Mouse (Mus musculus) kidney, postnatal 14 days (tissue): Measurements from ENCODE around the gene Gm20388.
"Not testable (repeated sequence)": the region's sequence is repeated elsewhere in the genome, so short reads cannot be mapped to it uniquely, and the experiment has no call there.

ENCODE experiments used
- DNase-seq: peaks from one replicate; pipeline ENCODE4 v3.0.0; 2022; ENCODE audit warnings: mixed read lengths

The Gm20388 gene

DNA sequence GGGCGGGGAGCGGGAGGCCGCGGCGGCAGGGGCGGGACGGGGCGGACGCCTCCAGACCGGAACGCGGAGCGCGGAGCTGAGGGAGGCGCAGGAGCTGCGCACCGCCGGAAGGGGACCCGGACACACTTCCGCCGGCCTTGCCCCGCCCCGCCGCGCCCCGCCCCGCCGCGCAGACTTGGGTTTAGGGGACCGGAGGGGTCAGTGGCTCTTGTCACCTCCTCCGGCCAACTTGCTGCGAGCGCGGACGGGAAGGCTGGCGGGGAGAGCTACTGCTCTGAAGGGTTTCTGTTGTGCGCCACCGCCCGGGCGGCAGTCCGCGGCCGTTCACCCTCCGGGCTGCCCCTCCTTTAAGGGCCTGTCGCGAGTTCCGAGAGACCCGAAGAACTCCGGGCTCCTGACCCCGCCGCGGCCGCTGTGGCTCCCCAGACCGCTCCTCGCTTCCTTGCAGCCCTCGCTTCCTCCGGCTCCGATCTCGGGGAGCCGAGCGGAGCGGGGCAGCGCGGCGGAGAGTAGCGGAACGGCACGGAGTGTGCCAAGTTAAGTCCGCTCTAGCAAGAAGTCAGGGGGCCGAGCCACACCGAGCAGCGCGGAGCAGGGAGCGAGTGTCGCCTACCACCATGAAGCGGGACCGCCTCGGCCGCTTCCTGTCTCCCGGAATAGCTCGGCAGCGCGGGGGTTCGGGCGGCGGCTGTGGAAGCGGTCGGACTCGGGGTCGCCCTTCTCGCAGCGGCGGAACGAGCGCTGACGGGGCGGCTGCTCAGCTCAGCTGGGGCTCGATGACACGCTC lies 3343.7 kb downstream of the Gm20388 start, which contains the start of the genes Zfp276 and Vps9d1:
TSS of gene Zfp276 (plus strand) at position 97 of the 787 bp plus-strand sequence.
TSS of gene Vps9d1 (minus strand) at position 250 of the 787 bp plus-strand sequence.
- DNase-seq: peak; percentile 92

DNA sequence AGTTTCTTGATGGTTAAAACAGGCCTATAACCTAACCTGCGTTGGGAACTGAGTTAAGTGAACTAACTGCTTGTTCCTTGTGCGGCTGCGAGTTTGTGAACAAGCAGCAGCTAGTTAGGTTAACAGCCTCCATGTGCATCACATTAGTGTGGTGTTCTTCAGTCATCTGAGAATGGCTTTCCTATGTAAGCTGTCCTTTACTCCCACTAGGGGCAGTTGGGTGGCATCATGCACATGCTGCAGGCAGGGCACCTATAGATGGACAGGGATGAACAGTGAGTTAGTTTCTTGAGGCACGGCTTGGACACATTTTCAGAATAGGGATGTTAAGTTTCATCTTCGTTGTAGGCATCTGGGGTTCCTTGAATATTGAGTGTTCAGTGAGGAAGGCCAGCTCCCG lies 3344.5 kb downstream of the Gm20388 start:
- no peak for DNase-seq

GRCm38 (mm10) chr8:123257114-123257513 lies 3346.5 kb downstream of the Gm20388 start:
- DNase-seq: no peak

- not testable (repeated sequence) for DNase-seq
Measured at GRCm38 (mm10) chr8:123257593-123257992, 3347.0 kb downstream of the Gm20388 start.

DNA sequence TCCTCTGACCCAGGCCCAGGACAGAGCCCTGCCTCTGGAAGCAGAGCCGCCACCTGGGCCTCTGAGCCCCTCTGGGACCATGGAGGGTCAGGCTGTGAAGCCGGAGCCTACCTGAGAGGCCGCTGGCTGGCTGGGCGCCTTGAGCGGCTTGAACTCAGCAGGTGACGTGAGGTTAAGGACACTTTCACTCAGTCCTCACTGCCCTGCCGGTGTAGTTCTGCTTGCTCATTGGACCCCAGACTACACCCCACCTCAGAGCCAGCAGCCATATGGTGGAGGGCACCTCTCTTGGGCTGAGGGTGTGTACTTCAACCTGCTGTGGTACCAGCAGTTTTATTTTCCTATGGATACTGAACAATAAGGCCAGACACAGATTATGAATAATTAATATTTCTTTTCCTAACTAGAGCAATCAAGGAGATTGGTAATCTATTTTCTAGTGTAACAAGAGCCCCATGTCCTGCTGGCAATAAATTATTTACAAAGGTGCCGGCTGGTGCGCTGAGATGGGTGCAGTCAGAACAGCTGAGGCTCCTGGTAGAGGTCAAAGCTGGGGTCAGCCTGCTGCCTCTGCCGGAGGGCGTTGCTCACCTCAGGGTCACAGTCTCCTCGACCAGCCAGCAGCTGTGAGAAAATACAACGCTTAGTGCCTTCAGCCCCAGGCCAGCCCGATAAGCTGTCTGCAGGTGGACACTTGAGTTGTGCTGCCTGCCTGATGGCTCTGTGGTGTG lies 3357.4 kb downstream of the Gm20388 start:
- DNase-seq: peak; percentile 32

DNA sequence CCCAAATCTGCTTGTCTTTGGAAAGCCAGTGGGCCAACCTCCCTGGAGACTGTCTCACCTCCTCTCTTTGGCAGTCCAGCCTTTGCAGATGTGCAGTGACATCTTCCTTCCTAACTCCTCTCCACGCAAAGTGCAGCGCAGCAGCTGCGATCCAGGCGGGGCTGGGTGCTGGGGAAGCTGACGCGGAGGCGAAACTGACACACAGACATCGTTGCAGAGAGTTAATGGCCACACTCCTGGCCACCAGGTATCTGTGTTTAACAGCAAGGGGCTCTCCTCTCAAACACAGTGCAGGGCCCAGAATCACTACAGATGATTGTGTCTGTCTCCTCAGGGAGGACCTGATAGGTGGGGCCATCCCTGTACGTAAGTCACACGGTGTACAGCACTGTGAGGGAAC lies 3360.5 kb downstream of the Gm20388 start:
- DNase-seq: no peak

GRCm38 (mm10) chr8:123271901-123272300 lies 3361.3 kb downstream of the Gm20388 start:
- peak; percentile 40 for DNase-seq

- DNase-seq: no peak
Measured at GRCm38 (mm10) chr8:123274447-123274846, 3363.8 kb downstream of the Gm20388 start.

GRCm38 (mm10) chr8:123275096-123275495 lies 3364.5 kb downstream of the Gm20388 start:
- DNase-seq: no peak

DNA sequence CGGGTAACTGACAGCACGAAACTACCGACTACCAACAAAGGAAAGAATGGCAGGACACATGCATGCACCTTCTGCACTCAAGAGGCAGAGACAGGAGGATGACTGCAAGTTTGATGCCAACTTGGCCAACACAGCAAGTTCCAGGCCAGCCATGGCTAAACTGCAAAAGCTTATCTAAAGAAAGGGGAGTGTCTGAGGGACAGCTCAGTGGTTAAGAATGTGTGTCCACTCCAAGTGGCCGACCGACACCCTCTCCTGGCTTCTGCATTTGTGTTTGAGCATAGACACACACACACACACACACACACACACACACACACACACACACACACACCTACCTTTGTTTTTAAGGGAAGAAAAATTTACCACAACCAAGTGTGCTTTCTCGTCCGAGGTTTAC lies 3367.8 kb downstream of the Gm20388 start:
- DNase-seq: no peak

DNA sequence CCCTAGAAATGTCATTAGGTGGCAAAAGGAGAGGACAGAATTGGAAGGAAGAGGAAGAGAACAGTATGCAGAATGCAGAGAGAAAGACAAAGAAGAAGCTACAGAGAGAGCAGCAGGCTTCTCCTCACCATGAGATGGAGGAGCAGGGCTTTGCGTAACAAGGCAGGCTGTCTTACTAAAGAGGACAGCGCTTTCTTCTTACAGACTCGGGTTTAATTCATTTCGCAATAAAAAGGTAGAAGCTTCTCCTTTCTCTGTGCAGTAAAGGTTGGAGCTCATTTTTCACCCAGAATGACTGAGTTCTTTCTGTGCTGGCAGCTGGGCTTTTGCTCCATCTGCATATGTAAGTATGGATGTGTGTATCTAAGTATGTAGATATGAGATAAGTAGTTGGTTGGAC lies 3369.2 kb downstream of the Gm20388 start:
- DNase-seq: no peak

- no peak for DNase-seq
Measured at GRCm38 (mm10) chr8:123280302-123281094, 3369.9 kb downstream of the Gm20388 start.

GRCm38 (mm10) chr8:123282994-123283393 lies 3372.4 kb downstream of the Gm20388 start:
- DNase-seq: not testable (repeated sequence)

GRCm38 (mm10) chr8:123283991-123284390 lies 3373.3 kb downstream of the Gm20388 start:
- no peak for DNase-seq

GRCm38 (mm10) chr8:123284493-123284892 lies 3373.9 kb downstream of the Gm20388 start:
- no peak for DNase-seq

- no peak for DNase-seq
Measured at GRCm38 (mm10) chr8:123287362-123287761, 3376.7 kb downstream of the Gm20388 start.

- peak; percentile 21 for DNase-seq
Measured at GRCm38 (mm10) chr8:123290166-123290565, 3379.5 kb downstream of the Gm20388 start.

DNA sequence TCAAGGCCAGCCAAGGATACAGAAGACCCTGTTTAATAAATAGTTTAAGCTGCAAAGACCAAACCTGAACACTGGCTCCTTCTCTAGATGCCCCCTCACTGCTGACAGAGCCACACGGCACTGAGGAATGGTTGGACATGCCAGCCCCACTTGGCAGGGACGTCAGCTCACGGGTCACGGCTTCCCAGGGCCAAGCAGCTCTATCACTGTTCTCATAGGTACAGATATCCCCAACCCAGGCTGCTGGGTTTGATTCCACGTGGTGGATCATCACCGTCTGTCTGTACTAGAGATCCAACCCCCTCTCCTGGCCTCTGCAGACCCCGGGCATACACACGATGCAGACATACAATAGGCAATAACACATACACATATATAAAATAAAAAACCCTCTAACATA lies 3380.0 kb downstream of the Gm20388 start:
- no peak for DNase-seq

- no peak for DNase-seq
Measured at GRCm38 (mm10) chr8:123291716-123292115, 3381.1 kb downstream of the Gm20388 start.

- no peak for DNase-seq
Measured at GRCm38 (mm10) chr8:123292281-123292680, 3381.6 kb downstream of the Gm20388 start.

DNA sequence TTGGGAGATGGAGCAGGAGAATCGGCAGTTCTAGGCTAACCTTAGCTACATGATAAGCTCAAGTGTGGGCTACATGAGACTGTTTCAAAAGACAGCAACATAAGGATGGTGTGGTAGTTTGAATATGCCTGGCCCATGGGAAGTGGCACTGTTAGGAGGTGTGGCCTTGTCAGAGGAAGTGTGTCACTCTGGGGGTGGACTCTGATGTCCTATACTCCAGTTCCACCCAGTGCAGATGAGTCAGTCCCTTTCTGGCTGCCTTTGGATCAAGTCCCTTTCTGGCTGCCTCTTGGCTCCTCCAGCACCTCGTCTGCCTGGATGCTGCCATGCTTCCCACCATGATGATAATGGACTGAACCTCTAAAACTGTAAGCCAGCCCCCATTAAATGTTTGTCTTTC lies 3382.1 kb downstream of the Gm20388 start:
- no peak for DNase-seq

GRCm38 (mm10) chr8:123298301-123298700 lies 3387.7 kb downstream of the Gm20388 start:
- no peak for DNase-seq

- no peak for DNase-seq
Measured at GRCm38 (mm10) chr8:123308738-123309137, 3398.1 kb downstream of the Gm20388 start.
